20 mouse cellular contexts compared by ENCODE assay signal in genomic region chr6:73246821-73247220, GRCm38 (mm10). TPM values are rescaled to one million over a fixed set of nuclear protein-coding genes. Genes with fewer than 3 reads are reported as not detected.
A peak's percentile ranks its signal among the peaks of the same experiment; 100 is the strongest.
DNase-seq lines count a peak whose midpoint lies in the region; ATAC-seq and TF ChIP-seq lines count a peak whose summit lies in the region.
"Had no signal": no experiment of that assay in that cellular context is flagged by ENCODE, and none has a peak within 500 bp of the region (broad histone marks: within the 10 kb centered on the region; RNA-seq: fewer than 3 reads in every experiment).

No protein-coding gene starts in this region.

- DNase-seq in 3134 (ENCODE audit: extremely low read depth, insufficient read length, low spot score): peak; percentile 51
- peak; percentile 80 for DNase-seq in 3T3-L1 (ENCODE audit: low read depth, low spot score)
- peak; percentile 90 for DNase-seq in lung, postnatal 0 days (ENCODE audit: low spot score)
- peak; percentile 74 for DNase-seq in lung, postnatal 36 days
- no peak for DNase-seq in spleen, adult 18-20 months
- no peak for DNase-seq in forebrain, postnatal 0 days
- no peak for DNase-seq in ovary, adult 18-20 months (ENCODE audit: low spot score)
- DNase-seq: adrenal gland, postnatal 25 days; cerebellum, adult 8-10 months; gastrocnemius, postnatal 14 days had no signal

- H3K27ac ChIP-seq in lung, postnatal 0 days (ENCODE audit: low read length): no peak overlapping the region
- H3K27ac ChIP-seq in forebrain, postnatal 0 days (ENCODE audit: low read depth, low read length): no peak overlapping the region
- H3K27ac ChIP-seq: embryonic facial prominence, embryonic 12.5 days; heart, embryonic 10.5 days; hindbrain, embryonic 12.5 days had no signal

- no peaks in the 10 kb centered on the region for H3K27me3 ChIP-seq in lung, postnatal 0 days (replicated peaks; ENCODE audit: insufficient read depth, low read length)
- no peaks in the 10 kb centered on the region for H3K27me3 ChIP-seq in forebrain, postnatal 0 days (ENCODE audit: insufficient read depth, low read length)
- H3K27me3 ChIP-seq: embryonic facial prominence, embryonic 12.5 days; hindbrain, embryonic 12.5 days; Patski had no signal

- peak; percentile 83 for TF ChIP-seq EP300 in lung, postnatal 0 days (IDR thresholded peaks at IDR 0.05)

- peaks cover 5% of the 10 kb centered on the region; the same call in 1 of the 2 replicates for H3K4me1 ChIP-seq in lung, postnatal 0 days (ENCODE audit: insufficient read depth, low read depth, low read length)
- peaks cover 14% of the 10 kb centered on the region for H3K4me1 ChIP-seq in forebrain, postnatal 0 days (ENCODE audit: insufficient read depth)

- no peak for TF ChIP-seq CTCF in lung, postnatal 0 days (IDR thresholded peaks at IDR 0.05)
- no peak for TF ChIP-seq CTCF in forebrain, postnatal 0 days (IDR thresholded peaks at IDR 0.05; ENCODE audit: low read depth)

- no peak overlapping the region for H3K4me2 ChIP-seq in lung, postnatal 0 days (replicated peaks; ENCODE audit: low read depth, low read length)
- no peak overlapping the region for H3K4me2 ChIP-seq in forebrain, postnatal 0 days (ENCODE audit: low read depth)
- H3K4me2 ChIP-seq: hindbrain, embryonic 12.5 days had no signal

- H3K36me3 ChIP-seq in lung, postnatal 0 days (ENCODE audit: insufficient read depth, low read length): no peaks in the 10 kb centered on the region
- no peaks in the 10 kb centered on the region for H3K36me3 ChIP-seq in forebrain, postnatal 0 days (ENCODE audit: insufficient read depth)
- H3K36me3 ChIP-seq: embryonic facial prominence, embryonic 12.5 days; heart, embryonic 10.5 days; hindbrain, embryonic 12.5 days had no signal

- ATAC-seq in lung, postnatal 0 days: peak; percentile 79
- ATAC-seq in forebrain, postnatal 0 days: no peak
- ATAC-seq: activated CD4-positive, CD25-positive, alpha-beta regulatory T cell, adult 4 months; forebrain, embryonic 16.5 days; hindbrain, embryonic 16.5 days; inflammation-experienced regulatory T-cells, adult 6 months; Patski had no signal

- H3K4me3 ChIP-seq in lung, postnatal 0 days (ENCODE audit: low read depth, low read length): no peak overlapping the region
- H3K4me3 ChIP-seq in forebrain, postnatal 0 days (ENCODE audit: low read depth, low read length): no peak overlapping the region
- H3K4me3 ChIP-seq: embryonic facial prominence, embryonic 12.5 days; hindbrain, embryonic 12.5 days had no signal

- WGBS in lung, postnatal 0 days: 42% methylated on average over 2 of the region's 2 CpGs
- 86% methylated on average over 2 of the region's 2 CpGs for WGBS in forebrain, postnatal 0 days

- H3K9me3 ChIP-seq in lung, postnatal 0 days (ENCODE audit: low read length): no peaks in the 10 kb centered on the region
- H3K9me3 ChIP-seq in forebrain, postnatal 0 days (ENCODE audit: low read length): no peaks in the 10 kb centered on the region
- H3K9me3 ChIP-seq: embryonic facial prominence, embryonic 12.5 days; heart, embryonic 10.5 days; hindbrain, embryonic 12.5 days had no signal

- no peak overlapping the region for H3K9ac ChIP-seq in lung, postnatal 0 days (replicated peaks; ENCODE audit: low read depth)
- no peak overlapping the region for H3K9ac ChIP-seq in forebrain, postnatal 0 days
- H3K9ac ChIP-seq: embryonic facial prominence, embryonic 12.5 days; hindbrain, embryonic 12.5 days had no signal

RNA-seq across cellular contexts. Expression of gene Suclg1, which starts 1.4 kb away (rescaled TPM):
- polyA plus RNA-seq in lung, postnatal 0 days (2015; fragmentation: Nextera tagmentation; extraction: Ambion mirVana): 126 and 140 TPM in 2 replicates
- 41.9 and 45.8 TPM in 2 replicates for total RNA-seq in forebrain, postnatal 0 days (2014; rRNA removed)
- polyA plus RNA-seq in forebrain, postnatal 0 days (2015; fragmentation: Nextera tagmentation; extraction: Ambion mirVana): 125 and 134 TPM in 2 replicates

RNA-seq across cellular contexts. Expression of gene Dnah6, which starts 25.4 kb away (rescaled TPM):
- 0.95 and 1.0 TPM in 2 replicates for polyA plus RNA-seq in lung, postnatal 0 days (2015; fragmentation: Nextera tagmentation; extraction: Ambion mirVana)
- 1.1 and 1.8 TPM in 2 replicates for total RNA-seq in forebrain, postnatal 0 days (2014; rRNA removed)
- 0.16 and 0.44 TPM in 2 replicates for polyA plus RNA-seq in forebrain, postnatal 0 days (2015; fragmentation: Nextera tagmentation; extraction: Ambion mirVana)
- total RNA-seq: granulocyte monocyte progenitor cell, adult 5-6 weeks; MEL had no signal

Comparison
In these comparisons a context has a peak if more than half of its experiments do, and no peak if none do; other contexts are left out.
1. DNase-seq: peak in 3134 (single experiment), 3T3-L1 (single experiment), lung, postnatal 0 days (single experiment) and lung, postnatal 36 days (single experiment); none in spleen, adult 18-20 months (0 of 2), forebrain, postnatal 0 days (single experiment) and ovary, adult 18-20 months (single experiment).